9 mouse cellular contexts compared by ENCODE assay signal in genomic region chr8:96230412-96230811, GRCm38 (mm10).
DNase-seq lines count a peak whose midpoint lies in the region; ATAC-seq and TF ChIP-seq lines count a peak whose summit lies in the region.
"Had no signal": no experiment of that assay in that cellular context is flagged by ENCODE, and none has a peak within 500 bp of the region (broad histone marks: within the 10 kb centered on the region; RNA-seq: fewer than 3 reads in every experiment).

No protein-coding gene starts in this region.

- no peak overlapping the region for H3K9ac ChIP-seq in heart, postnatal 0 days (replicated peaks; ENCODE audit: low read depth, low read length)
- no peak overlapping the region for H3K9ac ChIP-seq in hindbrain, postnatal 0 days (replicated peaks; ENCODE audit: low read length)
- H3K9ac ChIP-seq: neural tube, embryonic 13.5 days had no signal

- no peak overlapping the region for H3K4me3 ChIP-seq in heart, postnatal 0 days (ENCODE audit: low read depth, low read length)
- H3K4me3 ChIP-seq in E14TG2a.4 (replicated peaks; ENCODE audit: low read length), result no peak overlapping the region
- no peak overlapping the region for H3K4me3 ChIP-seq in hindbrain, postnatal 0 days (ENCODE audit: low read length)
- H3K4me3 ChIP-seq: neural tube, embryonic 13.5 days had no signal

- ATAC-seq in heart, postnatal 0 days (ENCODE audit: insufficient read depth, low read depth), result no peak
- no peak for ATAC-seq in hindbrain, postnatal 0 days

- peak; percentile 39 for DNase-seq in heart, postnatal 0 days (ENCODE audit: low spot score)
- DNase-seq in heart, adult 11 months, result no peak
- peak; percentile 24 for DNase-seq in cerebellum, adult 9-10 months
- DNase-seq in hindbrain, postnatal 0 days (ENCODE audit: low spot score), result peak; percentile 62
- DNase-seq in mesoderm, embryonic 11.5 days (ENCODE audit: low read depth, low spot score), result peak; percentile 66
- DNase-seq in gastrocnemius, adult 8-10 months (ENCODE audit: low spot score in 2 of 2), result no peak
- no peak for DNase-seq in gastrocnemius, postnatal 25 days

- 28% methylated on average over 4 of the region's 4 CpGs for WGBS in heart, postnatal 0 days
- 34% methylated on average over 4 of the region's 4 CpGs for WGBS in hindbrain, postnatal 0 days

- peak; percentile 78 for TF ChIP-seq CTCF in heart, postnatal 0 days (IDR thresholded peaks at IDR 0.05; ENCODE audit: low read depth)
- TF ChIP-seq CTCF in E14TG2a.4 (conservative IDR thresholded peaks at IDR 0.05; ENCODE audit: low read length), result peak; percentile 74
- peak; percentile 72 for TF ChIP-seq CTCF in hindbrain, postnatal 0 days (IDR thresholded peaks at IDR 0.05; ENCODE audit: low read depth)

- H3K36me3 ChIP-seq in heart, postnatal 0 days (replicated peaks; ENCODE audit: control insufficient read depth, insufficient read depth, low read length), result no peaks in the 10 kb centered on the region
- H3K36me3 ChIP-seq in E14TG2a.4 (ENCODE audit: insufficient read depth, low read length), result no peaks in the 10 kb centered on the region
- no peaks in the 10 kb centered on the region for H3K36me3 ChIP-seq in hindbrain, postnatal 0 days (ENCODE audit: insufficient read depth, low read length)
- H3K36me3 ChIP-seq: neural tube, embryonic 13.5 days had no signal

- TF ChIP-seq EP300 in heart, postnatal 0 days (IDR thresholded peaks at IDR 0.05; ENCODE audit: low read depth), result no peak

- H3K4me1 ChIP-seq in heart, postnatal 0 days (ENCODE audit: control insufficient read depth, insufficient read depth), result no peaks in the 10 kb centered on the region
- no peaks in the 10 kb centered on the region; the same call in 1 of the 2 replicates for H3K4me1 ChIP-seq in E14TG2a.4 (replicated peaks; ENCODE audit: low read depth, low read length)
- no peaks in the 10 kb centered on the region for H3K4me1 ChIP-seq in hindbrain, postnatal 0 days (ENCODE audit: insufficient read depth, low read length)

- H3K27me3 ChIP-seq in heart, postnatal 0 days (ENCODE audit: control insufficient read depth, insufficient read depth, low read length), result no peaks in the 10 kb centered on the region
- H3K27me3 ChIP-seq in E14TG2a.4 (ENCODE audit: insufficient read depth, low read length), result no peaks in the 10 kb centered on the region
- no peaks in the 10 kb centered on the region for H3K27me3 ChIP-seq in hindbrain, postnatal 0 days (ENCODE audit: insufficient read depth, low read length)
- H3K27me3 ChIP-seq: neural tube, embryonic 13.5 days had no signal

- H3K27ac ChIP-seq in heart, postnatal 0 days (ENCODE audit: low read depth), result no peak overlapping the region
- no peak overlapping the region for H3K27ac ChIP-seq in hindbrain, postnatal 0 days
- H3K27ac ChIP-seq: neural tube, embryonic 13.5 days had no signal

- H3K9me3 ChIP-seq in heart, postnatal 0 days (replicated peaks; ENCODE audit: control insufficient read depth, low read length), result no peaks in the 10 kb centered on the region
- H3K9me3 ChIP-seq in E14TG2a.4 (ENCODE audit: low read length), result 0 out of 2 replicates have a peak, but pooled peaks cover 2% of the 10 kb centered on the region
- no peaks in the 10 kb centered on the region for H3K9me3 ChIP-seq in hindbrain, postnatal 0 days (ENCODE audit: low read length)
- H3K9me3 ChIP-seq: neural tube, embryonic 13.5 days had no signal

- H3K4me2 ChIP-seq in heart, postnatal 0 days (ENCODE audit: low read depth, low read length), result no peak overlapping the region
- H3K4me2 ChIP-seq in hindbrain, postnatal 0 days (ENCODE audit: low read depth, low read length), result no peak overlapping the region
- H3K4me2 ChIP-seq: neural tube, embryonic 13.5 days had no signal

Comparison
In these comparisons a context has a peak if more than half of its experiments do, and no peak if none do; other contexts are left out.
1. DNase-seq: peak in heart, postnatal 0 days (single experiment), cerebellum, adult 9-10 months (single experiment), hindbrain, postnatal 0 days (single experiment) and mesoderm, embryonic 11.5 days (single experiment); none in heart, adult 11 months (single experiment), gastrocnemius, adult 8-10 months (0 of 2) and gastrocnemius, postnatal 25 days (single experiment).
2. Peak in every context shown above with its lines, with median percentiles within 50 percentile points of each other: CTCF ChIP-seq.